ENCODE assay signal across 8 mouse cellular contexts in genomic region chr1:63176604-63177421, GRCm38 (mm10). TPM values are rescaled to one million over a fixed set of nuclear protein-coding genes. Genes with fewer than 3 reads are reported as not detected.
DNase-seq lines count a peak whose midpoint lies in the region; ATAC-seq lines count a peak whose summit lies in the region.

Gene Eef1b2 (plus strand): TSS chr1:63176825.
Gene Ndufs1 (minus strand): TSS chr1:63176833.

- H3K4me3 ChIP-seq in hindbrain, embryonic 15.5 days, result peak within 1 kb of the TSS; percentile 93

- H3K9ac ChIP-seq in hindbrain, embryonic 15.5 days, result peak within 1 kb of the TSS; percentile 98

- H3K9me3 ChIP-seq in hindbrain, embryonic 15.5 days, result no peaks in the 10 kb centered on the region

- H3K27me3 ChIP-seq in hindbrain, embryonic 15.5 days, result no peaks in the 10 kb centered on the region

- peak within 1 kb of the TSS; percentile 75 for H3K4me2 ChIP-seq in hindbrain, embryonic 15.5 days

- H3K36me3 ChIP-seq in hindbrain, embryonic 15.5 days, result peaks cover 22% of the 10 kb centered on the region

- peaks cover 36% of the 10 kb centered on the region for H3K4me1 ChIP-seq in hindbrain, embryonic 15.5 days (replicated peaks)

- under 1% methylated on average over 72 of the region's 72 CpGs for WGBS in hindbrain, embryonic 15.5 days

- ATAC-seq in hindbrain, embryonic 15.5 days (ENCODE audit: low FRiP score, low read depth), result peak; percentile 90

- DNase-seq in T-cell, adult 2 months (ENCODE audit: low spot score), result peak; percentile 97
- peak; percentile 98 to 99 for DNase-seq in cerebellum, postnatal 36 days
- DNase-seq in frontal cortex, postnatal 36 days (ENCODE audit: low spot score in 2 of 2), result peak; percentile 98
- DNase-seq in left cerebral cortex, adult 11 months (ENCODE audit: low spot score), result peak; percentile 95
- DNase-seq in lung, postnatal 4 days, result peak; percentile 97 to 98
- DNase-seq in retina, postnatal 7 days (ENCODE audit: low read depth, low spot score), result peak; percentile 97
- DNase-seq in urinary bladder, adult 2 months (ENCODE audit: low spot score), result peak; percentile 90

- H3K27ac ChIP-seq in hindbrain, embryonic 15.5 days (replicated peaks), result peak within 1 kb of the TSS; percentile 87

RNA-seq across cellular contexts. Expression of gene Eef1b2, which starts in this region (rescaled TPM):
- polyA plus RNA-seq in hindbrain, embryonic 15.5 days (2015; fragmentation: Nextera tagmentation; extraction: Ambion mirVana), result 434 and 455 TPM in 2 replicates
- 954 and 1,046 TPM in 2 replicates for polyA plus RNA-seq in urinary bladder, adult 2 months (2012; rRNA removed)

RNA-seq across cellular contexts. Expression of gene Ndufs1, which starts in this region (rescaled TPM):
- polyA plus RNA-seq in hindbrain, embryonic 15.5 days (2015; fragmentation: Nextera tagmentation; extraction: Ambion mirVana), result 138 and 142 TPM in 2 replicates
- polyA plus RNA-seq in urinary bladder, adult 2 months (2012; rRNA removed), result 79.8 and 88.5 TPM in 2 replicates

Comparison
In these comparisons a context has a peak if more than half of its experiments do, and no peak if none do; other contexts are left out.
1. Peak in every context shown above with its lines: DNase-seq, ATAC-seq, H3K4me3 ChIP-seq and H3K27ac ChIP-seq.